In the genomic region with DNA sequence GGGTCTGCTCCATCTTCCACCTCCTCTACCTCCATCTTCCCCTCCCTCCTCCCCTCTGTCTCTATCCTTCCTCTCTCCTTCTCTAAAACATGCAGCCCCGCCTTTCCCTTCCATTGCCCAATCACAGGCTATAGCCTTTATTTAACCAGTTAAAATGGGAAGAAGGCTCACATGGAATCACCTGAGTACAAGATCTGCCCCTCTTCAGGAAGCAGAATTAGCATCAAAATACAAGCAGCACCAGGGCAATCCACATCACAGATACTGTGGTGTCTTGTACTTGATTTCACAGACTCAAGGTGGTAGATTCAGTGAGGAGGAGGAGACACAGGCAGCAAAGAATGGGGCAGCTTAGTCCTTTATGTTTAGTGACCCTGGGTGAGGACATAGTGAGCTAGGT, we compare ENCODE assay signal across 21 mouse cellular contexts. TPM values are rescaled to one million over a fixed set of nuclear protein-coding genes. Genes with fewer than 3 reads are reported as not detected.
"Had no signal": no experiment of that assay in that cellular context is flagged by ENCODE, and none has a peak within 500 bp of the region (broad histone marks: within the 10 kb centered on the region; RNA-seq: fewer than 3 reads in every experiment).

No protein-coding gene starts in this region.

- H3K4me3 ChIP-seq: midbrain, embryonic 13.5 days; midbrain, embryonic 15.5 days; neural tube, embryonic 12.5 days; stomach, embryonic 15.5 days had no signal

- H3K27me3 ChIP-seq: midbrain, embryonic 13.5 days; midbrain, embryonic 15.5 days; neural tube, embryonic 12.5 days; stomach, embryonic 15.5 days had no signal

- DNase-seq: lung, adult 18-20 months; lung, embryonic 14.5 days; lung, postnatal 10 days; lung, postnatal 4 days; right cerebral cortex, postnatal 14 days; thymus, adult 2 months; thymus, postnatal 25 days; thymus, postnatal 4 days had no signal

- H3K9me3 ChIP-seq: midbrain, embryonic 13.5 days; midbrain, embryonic 15.5 days; neural tube, embryonic 12.5 days; stomach, embryonic 15.5 days had no signal

- ATAC-seq: midbrain, embryonic 13.5 days; midbrain, embryonic 15.5 days had no signal

- H3K4me1 ChIP-seq: midbrain, embryonic 13.5 days; midbrain, embryonic 15.5 days; neural tube, embryonic 12.5 days; stomach, embryonic 15.5 days had no signal

- H3K36me3 ChIP-seq: midbrain, embryonic 13.5 days; midbrain, embryonic 15.5 days; neural tube, embryonic 12.5 days; stomach, embryonic 15.5 days had no signal

RNA-seq across cellular contexts. Expression of a gene that starts 34.2 kb away (rescaled TPM):
- total RNA-seq: midbrain, postnatal 0 days; monocyte, adult 5-6 weeks; neutrophil, adult 5-6 weeks had no signal
- polyA plus RNA-seq: midbrain, embryonic 11.5 days; midbrain, embryonic 13.5 days; midbrain, embryonic 15.5 days; midbrain, postnatal 0 days; neural tube, embryonic 14.5 days; spleen, adult 2 months; stomach, embryonic 15.5 days; stomach, postnatal 0 days; thymus, adult 2 months; urinary bladder, adult 2 months had no signal

RNA-seq across cellular contexts. Expression of a gene that starts 42.8 kb away (rescaled TPM):
- total RNA-seq: midbrain, postnatal 0 days; monocyte, adult 5-6 weeks; neutrophil, adult 5-6 weeks had no signal
- polyA plus RNA-seq: midbrain, embryonic 13.5 days; midbrain, embryonic 15.5 days; midbrain, postnatal 0 days; spleen, adult 2 months; stomach, postnatal 0 days; testis, adult 2 months; thymus, adult 2 months had no signal
